Mouse (Mus musculus): ENCODE results near the gene Lrrc29. TPM values are rescaled to one million over a fixed set of nuclear protein-coding genes. Genes with fewer than 3 reads are reported as not detected.

Lrrc29 gene
- polyA plus RNA-seq, 1 experiment, result 13.1 TPM

GRCm38 (mm10) chr8:105299962-105300361, 26.1 kb downstream of the Lrrc29 start:
- H3K36me3 ChIP-seq (ENCODE audit: control insufficient read depth, insufficient read depth, low read length), result peaks cover 41% of the 10 kb centered on the region

GRCm38 (mm10) chr8:105298351-105299252, 27.5 kb downstream of the Lrrc29 start:
- Histone ChIP-seq H3K27me3 (ENCODE audit: control insufficient read depth, insufficient read depth, low read length) (no peaks in the 10 kb centered on the region), H3K4me3 (ENCODE audit: control insufficient read depth, insufficient read depth, low read length) (peak overlapping the region; percentile 86), H3K36me3 (ENCODE audit: control insufficient read depth, insufficient read depth, low read length) (peaks cover 36% of the 10 kb centered on the region), H3K27ac (ENCODE audit: control insufficient read depth, insufficient read depth, low read length) (peak overlapping the region; percentile 92), H3K4me1 (replicated peaks; ENCODE audit: control insufficient read depth, insufficient read depth, low read length) (peaks cover 35% of the 10 kb centered on the region)
- peak; percentile 61 for DNase-seq
- no peak for TF ChIP-seq CTCF (IDR thresholded peaks at IDR 0.05; ENCODE audit: borderline replicate concordance, control insufficient read depth, extremely low read depth, insufficient read depth, low read length, poor library complexity)
- WGBS, result 34% methylated on average over 18 of the region's 18 CpGs

More at GRCm38 (mm10) chr8:105299962-105300361, 26.1 kb downstream of the Lrrc29 start:
- H3K27ac ChIP-seq (ENCODE audit: control insufficient read depth, insufficient read depth, low read length), result no peak overlapping the region
- peaks cover 49% of the 10 kb centered on the region for H3K4me1 ChIP-seq (replicated peaks; ENCODE audit: control insufficient read depth, insufficient read depth, low read length)
- no peak overlapping the region for H3K4me3 ChIP-seq (ENCODE audit: control insufficient read depth, insufficient read depth, low read length)
- 99% methylated on average over 8 of the region's 8 CpGs for WGBS
- TF ChIP-seq POLR2A (IDR thresholded peaks at IDR 0.05; ENCODE audit: control insufficient read depth, extremely low read depth, insufficient read depth, low read length, poor library complexity) (no peak), CTCF (IDR thresholded peaks at IDR 0.05; ENCODE audit: borderline replicate concordance, control insufficient read depth, extremely low read depth, insufficient read depth, low read length, poor library complexity) (no peak)
- no peak for DNase-seq
- H3K27me3 ChIP-seq (ENCODE audit: control insufficient read depth, insufficient read depth, low read length), result no peaks in the 10 kb centered on the region

DNA sequence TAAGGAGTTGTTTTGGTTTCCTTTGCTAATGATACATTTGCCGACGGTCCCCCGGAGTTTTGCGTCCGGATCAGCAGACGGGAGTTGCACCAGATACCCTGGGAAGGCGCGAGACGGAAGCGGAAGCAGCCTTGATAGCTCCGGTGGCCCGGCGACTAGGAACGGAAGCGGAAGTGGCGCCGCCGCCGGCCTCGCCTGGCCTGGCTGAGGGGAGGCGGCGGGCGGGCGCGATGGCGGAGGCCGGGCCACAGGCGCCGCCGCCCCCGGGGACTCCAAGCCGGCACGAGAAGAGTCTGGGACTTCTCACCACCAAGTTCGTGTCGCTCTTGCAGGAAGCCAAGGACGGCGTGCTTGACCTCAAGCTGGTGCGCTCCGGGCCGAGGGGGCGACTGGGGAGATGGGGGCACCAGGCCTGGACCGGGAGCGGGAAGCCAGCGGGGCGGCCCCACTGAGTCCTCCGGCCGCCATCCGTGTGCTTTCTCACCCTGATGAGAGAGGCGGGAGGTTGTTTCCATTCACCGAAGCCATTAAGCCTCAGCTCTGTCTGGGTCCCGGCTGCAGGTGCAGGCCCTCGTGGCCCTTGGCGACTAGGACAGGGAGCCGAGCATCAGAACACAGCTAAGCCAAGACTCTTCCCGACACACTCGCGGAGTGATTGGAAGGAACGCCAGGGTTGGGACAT, 28.4 kb downstream of the Lrrc29 start, which contains the start of gene E2f4:
TSS of gene E2f4 (plus strand) at position 153 of the 682 bp plus-strand sequence.
- DNase-seq, result peak; percentile 89
- peaks cover 27% of the 10 kb centered on the region for H3K36me3 ChIP-seq (ENCODE audit: control insufficient read depth, insufficient read depth, low read length)
- peak within 1 kb of the TSS; percentile 86 for H3K4me3 ChIP-seq (ENCODE audit: control insufficient read depth, insufficient read depth, low read length)
- peak within 1 kb of the TSS; percentile 92 for H3K27ac ChIP-seq (ENCODE audit: control insufficient read depth, insufficient read depth, low read length)
- WGBS, result under 1% methylated on average over 58 of the region's 58 CpGs
- TF ChIP-seq POLR2A (IDR thresholded peaks at IDR 0.05; ENCODE audit: control insufficient read depth, extremely low read depth, insufficient read depth, low read length, poor library complexity) (peak; percentile 82), CTCF (IDR thresholded peaks at IDR 0.05; ENCODE audit: borderline replicate concordance, control insufficient read depth, extremely low read depth, insufficient read depth, low read length, poor library complexity) (no peak)
- H3K4me1 ChIP-seq (replicated peaks; ENCODE audit: control insufficient read depth, insufficient read depth, low read length), result peaks cover 32% of the 10 kb centered on the region
- no peaks in the 10 kb centered on the region for H3K27me3 ChIP-seq (ENCODE audit: control insufficient read depth, insufficient read depth, low read length)

- no peak for DNase-seq
- Histone ChIP-seq H3K4me1 (replicated peaks; ENCODE audit: control insufficient read depth, insufficient read depth, low read length) (peaks cover 32% of the 10 kb centered on the region), H3K27ac (ENCODE audit: control insufficient read depth, insufficient read depth, low read length) (peak within 1 kb of the TSS; percentile 45), H3K4me3 (ENCODE audit: control insufficient read depth, insufficient read depth, low read length) (no peak within 1 kb of the TSS), H3K27me3 (ENCODE audit: control insufficient read depth, insufficient read depth, low read length) (no peaks in the 10 kb centered on the region), H3K36me3 (ENCODE audit: control insufficient read depth, insufficient read depth, low read length) (peaks cover 12% of the 10 kb centered on the region)
- 8% methylated on average over 11 of the region's 11 CpGs for WGBS
- TF ChIP-seq CTCF (IDR thresholded peaks at IDR 0.05; ENCODE audit: borderline replicate concordance, control insufficient read depth, extremely low read depth, insufficient read depth, low read length, poor library complexity), result no peak
- no peak for TF ChIP-seq POLR2A (IDR thresholded peaks at IDR 0.05; ENCODE audit: control insufficient read depth, extremely low read depth, insufficient read depth, low read length, poor library complexity)
Measured at GRCm38 (mm10) chr8:105295895-105296573, 30.0 kb downstream of the Lrrc29 start, which contains the start of gene Exoc3l. Exoc3l (minus strand) TSS chr8:105296101.

GRCm38 (mm10) chr8:105295256-105295655, 30.8 kb downstream of the Lrrc29 start:
- H3K4me1 ChIP-seq (replicated peaks; ENCODE audit: control insufficient read depth, insufficient read depth, low read length), result peaks cover 36% of the 10 kb centered on the region
- no peak overlapping the region for H3K27ac ChIP-seq (ENCODE audit: control insufficient read depth, insufficient read depth, low read length)
- 54% methylated on average over 11 of the region's 11 CpGs for WGBS
- no peaks in the 10 kb centered on the region for H3K27me3 ChIP-seq (ENCODE audit: control insufficient read depth, insufficient read depth, low read length)
- DNase-seq, result no peak
- peaks cover 8% of the 10 kb centered on the region for H3K36me3 ChIP-seq (ENCODE audit: control insufficient read depth, insufficient read depth, low read length)
- no peak overlapping the region for H3K4me3 ChIP-seq (ENCODE audit: control insufficient read depth, insufficient read depth, low read length)
- TF ChIP-seq CTCF (IDR thresholded peaks at IDR 0.05; ENCODE audit: borderline replicate concordance, control insufficient read depth, extremely low read depth, insufficient read depth, low read length, poor library complexity) (no peak), POLR2A (IDR thresholded peaks at IDR 0.05; ENCODE audit: control insufficient read depth, extremely low read depth, insufficient read depth, low read length, poor library complexity) (no peak)

GRCm38 (mm10) chr8:105294776-105295175, 31.3 kb downstream of the Lrrc29 start:
- H3K27me3 ChIP-seq (ENCODE audit: control insufficient read depth, insufficient read depth, low read length), result no peaks in the 10 kb centered on the region
- H3K36me3 ChIP-seq (ENCODE audit: control insufficient read depth, insufficient read depth, low read length), result peaks cover 4% of the 10 kb centered on the region
- H3K27ac ChIP-seq (ENCODE audit: control insufficient read depth, insufficient read depth, low read length), result no peak overlapping the region
- DNase-seq, result no peak
- TF ChIP-seq POLR2A (IDR thresholded peaks at IDR 0.05; ENCODE audit: control insufficient read depth, extremely low read depth, insufficient read depth, low read length, poor library complexity) (no peak), CTCF (IDR thresholded peaks at IDR 0.05; ENCODE audit: borderline replicate concordance, control insufficient read depth, extremely low read depth, insufficient read depth, low read length, poor library complexity) (no peak)
- WGBS, result 86% methylated on average over 9 of the region's 9 CpGs
- H3K4me3 ChIP-seq (ENCODE audit: control insufficient read depth, insufficient read depth, low read length), result no peak overlapping the region
- peaks cover 36% of the 10 kb centered on the region for H3K4me1 ChIP-seq (replicated peaks; ENCODE audit: control insufficient read depth, insufficient read depth, low read length)

Measured in thymus, adult 2 months (tissue).